Mouse (Mus musculus) C2C12 (cell line): ENCODE results near the gene Lrmda.

Experiments
- CEBPB ChIP-seq: IDR thresholded peaks from one replicate; pipeline ENCODE4 v1.6.1; 2011; ENCODE audit warnings: low read depth, mild to moderate bottlenecking, control low read depth, moderate library complexity
- CTCF ChIP-seq: IDR thresholded peaks from one replicate; pipeline ENCODE4 v1.5.1; 2011; ENCODE audit not compliant: control insufficient read depth, insufficient read depth, insufficient read length
- FOSL1 ChIP-seq: IDR thresholded peaks from one replicate; pipeline ENCODE4 v1.8.0; 2011; ENCODE audit warnings: mild to moderate bottlenecking, low read length; ENCODE audit not compliant: poor library complexity, insufficient read depth, severe bottlenecking
- MAX ChIP-seq: IDR thresholded peaks from one replicate; pipeline ENCODE4 v1.6.1; 2011; ENCODE audit warnings: mild to moderate bottlenecking, control low read depth
- MYOD1 ChIP-seq: IDR thresholded peaks from one replicate; pipeline ENCODE4 v1.6.1; 2011; ENCODE audit warnings: low read depth; ENCODE audit not compliant: control insufficient read depth, insufficient read length
- MYOG ChIP-seq: IDR thresholded peaks from one replicate; pipeline ENCODE4 v1.6.1; 2011; ENCODE audit not compliant: control insufficient read depth, insufficient read length; ENCODE audit errors: extremely low read depth
- USF1 ChIP-seq: IDR thresholded peaks from one replicate; pipeline ENCODE4 v1.6.1; 2011; ENCODE audit warnings: low read depth, mild to moderate bottlenecking, control low read depth, moderate library complexity

GRCm38 (mm10) chr14:22167285-22167684 is 147.8 kb downstream of the Lrmda start:
- TF ChIP-seq CTCF: no peak
- no peak for TF ChIP-seq MYOD1
- TF ChIP-seq CEBPB: no peak
- TF ChIP-seq MAX: no peak
- TF ChIP-seq FOSL1: no peak
- TF ChIP-seq USF1: no peak
- TF ChIP-seq MYOG: no peak
